Mouse (Mus musculus) testis, adult 2 months (tissue): ENCODE measurements at regions not wholly inside any gene's neighbourhood (a gene's known extent, or its start where the extent isn't known, plus 50 kb on each side); places are given as distances from the start of the nearest gene placed in this dataset.

Source experiments
- H3K27ac ChIP-seq: fragments of 200-500 bp; 2 replicates; pipeline ENCODE4 v1.5.1; 2012; ENCODE audit warnings: low read depth, low read length; ENCODE audit not compliant: control insufficient read depth, insufficient read depth
- H3K27me3 ChIP-seq: fragments of 200-500 bp; 2 replicates; pipeline ENCODE4 v1.6.1; 2012; ENCODE audit warnings: mild to moderate bottlenecking, low read length, moderate library complexity; ENCODE audit not compliant: control insufficient read depth, insufficient read depth
- H3K36me3 ChIP-seq: fragments of 200-500 bp; 2 replicates; pipeline ENCODE4 v1.6.1; 2012; ENCODE audit warnings: mild to moderate bottlenecking, low read length; ENCODE audit not compliant: control insufficient read depth, insufficient read depth
- H3K4me1 ChIP-seq: fragments of 200-500 bp; 2 replicates; pipeline ENCODE4 v1.6.1; 2012; ENCODE audit warnings: low read length; ENCODE audit not compliant: control insufficient read depth, insufficient read depth
- H3K4me3 ChIP-seq: fragments of 200-500 bp; 2 replicates; pipeline ENCODE4 v1.5.1; 2012; ENCODE audit warnings: low read depth, mild to moderate bottlenecking, low read length, moderate library complexity, mixed read lengths; ENCODE audit not compliant: control insufficient read depth
- CTCF ChIP-seq: fragments of 200-500 bp; IDR thresholded peaks from 2 replicates; pipeline ENCODE4 v1.5.1; 2012; ENCODE audit warnings: low read depth, mild to moderate bottlenecking, inconsistent platforms, low read length, moderate library complexity; ENCODE audit not compliant: control insufficient read depth, insufficient read depth, insufficient replicate concordance
- POLR2A ChIP-seq: fragments of 200-500 bp; IDR thresholded peaks from 2 replicates; pipeline ENCODE4 v1.6.1; 2012; ENCODE audit warnings: low read depth, mild to moderate bottlenecking, inconsistent platforms, low read length, moderate library complexity; ENCODE audit not compliant: control insufficient read depth

DNA sequence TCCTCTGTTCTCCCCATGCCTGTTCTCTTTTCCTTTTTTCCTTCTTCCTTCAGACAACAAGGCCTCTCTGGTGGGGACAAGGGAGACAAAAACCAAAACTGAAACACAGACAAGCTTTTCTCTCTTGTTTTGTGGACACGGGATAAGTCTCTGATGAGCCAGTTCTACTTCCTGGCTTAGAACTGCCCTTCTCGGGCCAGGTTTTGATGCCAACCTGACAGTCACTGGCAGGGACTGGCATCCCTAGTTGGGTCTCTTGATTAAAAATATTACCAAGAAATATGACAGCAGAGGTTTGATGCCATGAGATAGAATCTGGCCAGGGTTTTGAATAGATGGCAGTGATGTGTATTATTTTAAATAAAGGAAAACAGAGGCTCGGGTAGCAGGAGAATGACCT is 133.4 kb upstream of the C9orf72 start:
- TF ChIP-seq CTCF: no peak
- Histone ChIP-seq H3K4me3 (no peak overlapping the region), H3K4me1 (no peaks in the 10 kb centered on the region), H3K27me3 (no peaks in the 10 kb centered on the region), H3K27ac (no peak overlapping the region), H3K36me3 (no peaks in the 10 kb centered on the region)

DNA sequence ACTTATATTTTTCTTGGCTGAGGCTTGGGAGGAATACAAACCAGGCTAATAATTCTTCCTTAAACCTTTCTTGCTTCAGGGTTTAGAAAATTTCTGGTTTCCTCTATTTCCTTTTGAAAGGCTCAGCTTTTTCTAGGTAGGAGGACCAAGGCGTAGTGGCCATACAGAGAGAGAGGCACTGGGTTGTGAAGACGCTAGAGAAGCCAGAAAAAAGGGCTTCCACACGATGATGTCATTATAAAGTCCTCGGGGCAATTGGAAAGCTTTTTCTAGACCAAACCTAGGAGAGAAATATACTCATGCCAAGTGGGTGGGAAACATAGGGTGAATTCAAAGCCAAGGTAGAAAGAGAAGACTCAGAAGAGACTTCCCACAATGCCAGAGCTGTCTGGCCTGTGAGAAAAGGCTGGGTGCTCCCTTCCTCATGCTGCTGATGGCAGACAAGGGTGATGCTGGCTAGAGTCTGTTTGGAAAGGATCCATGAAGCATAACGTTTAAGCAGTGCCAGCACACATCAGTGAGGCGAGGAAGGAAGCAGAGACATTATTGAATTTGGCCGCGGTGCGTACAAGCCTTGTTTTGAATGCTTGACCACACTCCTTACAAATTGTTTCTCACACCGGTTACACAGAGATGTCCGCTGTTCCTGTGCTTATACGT is 131.1 kb upstream of the C9orf72 start:
- H3K36me3 ChIP-seq: no peaks in the 10 kb centered on the region
- H3K4me1 ChIP-seq: no peaks in the 10 kb centered on the region
- H3K27me3 ChIP-seq: no peaks in the 10 kb centered on the region
- TF ChIP-seq CTCF: no peak
- TF ChIP-seq POLR2A: no peak
- H3K4me3 ChIP-seq: no peak overlapping the region
- no peak overlapping the region for H3K27ac ChIP-seq

DNA sequence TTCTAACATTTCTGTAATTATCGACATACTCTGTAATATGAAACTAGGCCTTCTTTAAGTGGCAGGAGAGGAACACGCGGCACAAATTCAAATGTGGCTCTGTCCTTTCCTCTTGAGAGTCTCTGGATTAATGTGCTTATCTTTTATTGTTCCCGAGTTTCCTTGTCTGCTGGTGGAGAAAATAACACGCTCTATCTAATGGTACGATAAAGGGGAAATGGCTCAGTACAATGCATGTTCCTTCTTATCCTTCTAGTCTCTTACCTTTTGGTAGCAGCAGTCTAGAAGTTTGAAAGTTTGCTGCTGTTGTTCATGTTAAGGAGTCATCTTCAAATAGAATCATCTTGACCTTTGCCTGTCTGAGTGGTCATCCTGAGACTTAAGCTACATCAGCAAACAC is 130.1 kb upstream of the C9orf72 start:
- Histone ChIP-seq H3K27ac (no peak overlapping the region), H3K36me3 (no peaks in the 10 kb centered on the region), H3K4me3 (no peak overlapping the region), H3K27me3 (no peaks in the 10 kb centered on the region), H3K4me1 (no peaks in the 10 kb centered on the region)
- TF ChIP-seq POLR2A: no peak
- TF ChIP-seq CTCF: no peak

DNA sequence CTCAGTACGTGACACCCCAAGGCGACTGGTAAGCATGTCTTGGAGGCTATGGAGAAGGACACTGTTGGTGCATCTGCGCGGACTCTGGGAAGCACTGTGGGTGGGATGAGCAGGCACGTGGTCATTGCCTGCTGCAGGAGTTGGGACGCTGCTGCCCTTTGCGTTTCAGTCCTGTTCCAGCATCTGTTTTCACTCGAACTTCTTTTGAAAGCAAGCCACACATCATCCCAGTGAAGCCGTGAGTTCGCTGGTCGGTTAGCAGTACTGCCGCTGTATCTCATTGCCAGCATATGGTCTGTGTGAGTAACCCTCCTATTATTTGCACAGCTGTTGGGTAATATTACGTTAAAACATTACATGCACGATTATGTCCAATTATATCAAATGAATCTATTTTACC is 128.1 kb upstream of the C9orf72 start:
- Histone ChIP-seq H3K27me3 (no peaks in the 10 kb centered on the region), H3K4me1 (no peaks in the 10 kb centered on the region), H3K36me3 (no peaks in the 10 kb centered on the region), H3K4me3 (no peak overlapping the region), H3K27ac (no peak overlapping the region)
- TF ChIP-seq POLR2A: no peak

DNA sequence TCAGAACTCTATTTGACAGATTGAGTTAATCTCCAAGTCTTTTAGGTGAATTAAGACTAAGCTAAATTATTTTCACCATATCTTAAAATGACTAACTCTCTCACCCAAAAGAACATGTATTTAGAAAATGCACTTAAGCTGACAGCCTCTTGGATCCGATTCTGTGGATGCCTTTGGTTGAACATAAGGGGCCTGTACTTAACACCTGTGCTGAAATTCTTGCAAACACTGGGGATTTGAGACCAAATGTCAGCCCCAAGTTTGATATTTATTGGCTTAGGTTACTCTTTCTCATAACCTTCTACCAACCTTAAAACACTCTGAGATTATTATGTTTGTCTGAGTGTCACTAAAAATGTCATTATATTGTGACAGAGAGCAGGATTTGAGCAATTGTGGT is 126.6 kb upstream of the C9orf72 start:
- no peaks in the 10 kb centered on the region for H3K36me3 ChIP-seq
- no peaks in the 10 kb centered on the region for H3K4me1 ChIP-seq
- no peak overlapping the region for H3K4me3 ChIP-seq
- TF ChIP-seq POLR2A (no peak), CTCF (no peak)
- no peak overlapping the region for H3K27ac ChIP-seq
- no peaks in the 10 kb centered on the region for H3K27me3 ChIP-seq

DNA sequence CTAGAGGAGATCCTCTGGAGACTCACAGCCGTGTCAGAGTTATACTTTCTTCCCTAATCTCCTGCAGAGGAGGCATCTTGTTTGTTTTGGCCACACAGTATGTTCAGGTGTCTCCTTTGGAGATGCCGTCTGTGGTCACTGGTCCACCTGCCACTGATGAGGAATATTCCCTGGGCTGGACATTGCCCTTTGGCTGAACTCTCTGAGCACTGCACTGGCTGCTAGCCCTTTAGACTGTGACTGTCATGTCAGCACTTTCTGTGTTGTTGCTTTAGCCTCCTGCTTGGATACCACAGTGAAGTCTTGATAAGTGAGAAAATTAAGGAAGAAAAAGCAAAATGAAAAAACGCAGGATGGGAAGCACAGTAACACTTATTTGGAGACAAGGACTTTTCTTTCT is 124.5 kb upstream of the C9orf72 start:
- no peaks in the 10 kb centered on the region for H3K36me3 ChIP-seq
- H3K4me3 ChIP-seq: no peak overlapping the region
- TF ChIP-seq POLR2A (no peak), CTCF (no peak)
- no peaks in the 10 kb centered on the region for H3K27me3 ChIP-seq
- no peak overlapping the region for H3K27ac ChIP-seq
- H3K4me1 ChIP-seq: no peaks in the 10 kb centered on the region

DNA sequence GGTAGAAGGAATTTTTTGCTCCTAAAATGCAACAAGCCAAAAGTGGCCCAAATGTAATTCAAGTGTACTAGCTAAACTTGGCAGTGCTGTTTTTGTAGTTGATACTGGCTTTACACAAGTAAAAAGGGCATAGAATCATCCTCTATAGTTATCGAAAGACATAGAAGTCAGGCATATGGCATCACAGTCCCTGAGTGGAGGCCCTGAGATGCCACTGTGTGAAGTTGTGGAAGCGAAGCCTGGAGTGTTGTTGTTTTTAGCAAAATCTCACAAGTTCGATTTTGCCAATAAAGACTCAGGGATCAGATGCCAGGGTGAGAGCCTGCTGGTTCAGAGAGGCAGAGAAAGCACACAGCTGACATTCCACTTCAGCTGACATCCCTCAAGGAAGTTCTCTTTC is 121.6 kb upstream of the C9orf72 start:
- TF ChIP-seq POLR2A (no peak), CTCF (no peak)
- H3K27me3 ChIP-seq: no peaks in the 10 kb centered on the region
- no peaks in the 10 kb centered on the region for H3K36me3 ChIP-seq
- H3K4me1 ChIP-seq: no peaks in the 10 kb centered on the region
- H3K4me3 ChIP-seq: no peak overlapping the region
- no peak overlapping the region for H3K27ac ChIP-seq

DNA sequence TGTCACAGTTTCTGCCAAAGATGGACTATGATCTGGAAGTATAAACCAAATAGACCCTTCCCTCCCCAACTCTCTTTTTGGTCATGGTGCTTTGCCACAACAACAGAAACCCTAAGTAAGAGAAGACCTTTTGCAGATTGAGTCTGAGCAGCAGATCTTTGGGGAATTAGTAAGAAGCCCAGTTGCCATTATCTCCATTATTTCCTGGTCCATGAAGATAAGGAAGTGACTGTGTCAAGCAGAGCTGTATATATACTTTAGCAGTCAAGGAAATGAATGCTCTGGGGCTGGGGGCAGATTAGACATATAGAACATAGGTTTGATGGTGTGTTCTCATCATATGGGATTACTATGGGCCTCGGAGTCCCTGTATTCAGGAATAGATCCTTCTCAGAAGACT is 117.8 kb upstream of the C9orf72 start:
- Histone ChIP-seq H3K4me3 (no peak overlapping the region), H3K4me1 (no peaks in the 10 kb centered on the region), H3K27me3 (no peaks in the 10 kb centered on the region), H3K36me3 (no peaks in the 10 kb centered on the region), H3K27ac (no peak overlapping the region)
- TF ChIP-seq CTCF (no peak), POLR2A (no peak)
